Mouse (Mus musculus) frontal cortex, postnatal 14 days (tissue): ENCODE data around the gene Cd209b.

Experiments used
- DNase-seq, 2 experiments: peaks; one replicate each; pipeline ENCODE4 v3.0.0; 2022; ENCODE audit warnings: low spot score in 2 of 2

Gene Cd209b

DNA sequence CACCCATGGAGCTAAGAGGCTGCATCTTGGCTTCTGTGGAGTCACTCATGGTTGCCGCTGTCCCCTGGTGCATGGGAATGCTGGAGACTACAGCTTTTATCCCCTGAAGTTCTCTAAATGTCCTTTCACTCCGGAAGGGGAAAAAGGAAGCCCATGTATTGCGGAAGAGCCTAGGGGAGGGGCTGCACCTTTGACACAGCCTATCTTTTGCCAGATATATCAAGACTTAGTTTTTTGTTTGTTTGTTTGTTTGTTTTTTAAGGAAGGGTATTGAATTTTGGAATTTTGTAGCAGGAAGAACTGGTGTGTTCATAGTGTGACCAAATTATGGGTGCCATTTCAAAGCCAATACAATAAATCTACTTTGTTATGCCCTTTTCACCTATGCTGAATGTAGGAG lies at the start of gene Cd209b:
Cd209b (minus strand) TSS at position 101 of the 400 bp plus-strand sequence.
- no peak for DNase-seq

DNA sequence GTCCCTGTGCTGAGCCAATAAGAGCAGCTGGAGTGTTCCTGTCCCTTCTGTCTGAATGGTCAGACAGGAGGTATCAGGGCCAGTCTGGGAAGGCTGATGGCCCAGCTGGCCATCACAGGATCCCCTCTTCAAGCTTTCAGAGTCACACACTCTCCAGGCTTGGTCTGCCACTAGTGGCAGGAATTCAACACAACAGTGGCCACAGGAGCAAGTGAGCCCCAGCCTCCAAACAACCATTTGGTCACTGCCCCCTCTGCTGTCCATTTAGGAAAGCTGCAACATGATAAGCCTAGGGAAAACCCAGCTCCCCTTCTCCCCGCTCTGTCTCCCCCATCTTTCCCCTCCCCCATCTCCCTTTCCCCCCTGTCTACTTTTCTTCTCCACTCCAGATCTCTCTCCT lies 29.4 kb upstream of the Cd209b start:
- no peak for DNase-seq

DNA sequence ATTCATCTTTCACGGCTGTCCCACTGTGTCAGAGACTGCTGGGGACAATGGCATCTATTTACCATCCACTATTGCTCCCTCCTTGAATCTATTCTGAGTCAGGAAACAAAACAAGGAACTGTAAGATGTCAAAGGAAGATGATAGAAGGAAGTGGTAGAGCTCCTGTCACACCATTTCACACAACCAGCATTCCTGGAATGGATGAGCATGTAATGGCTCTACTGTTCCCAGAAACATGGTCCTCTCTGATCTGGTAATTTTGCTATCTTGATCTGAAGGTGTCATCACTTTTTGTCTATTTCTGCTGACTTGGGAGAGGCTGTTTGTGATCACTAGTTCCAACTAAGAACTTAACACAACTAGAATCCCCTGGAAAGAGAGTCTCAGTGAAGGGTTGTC lies 28.0 kb upstream of the Cd209b start, which contains the start of gene Cd209c:
Cd209c (minus strand) TSS at position 101 of the 400 bp plus-strand sequence.
- no peak for DNase-seq

DNA sequence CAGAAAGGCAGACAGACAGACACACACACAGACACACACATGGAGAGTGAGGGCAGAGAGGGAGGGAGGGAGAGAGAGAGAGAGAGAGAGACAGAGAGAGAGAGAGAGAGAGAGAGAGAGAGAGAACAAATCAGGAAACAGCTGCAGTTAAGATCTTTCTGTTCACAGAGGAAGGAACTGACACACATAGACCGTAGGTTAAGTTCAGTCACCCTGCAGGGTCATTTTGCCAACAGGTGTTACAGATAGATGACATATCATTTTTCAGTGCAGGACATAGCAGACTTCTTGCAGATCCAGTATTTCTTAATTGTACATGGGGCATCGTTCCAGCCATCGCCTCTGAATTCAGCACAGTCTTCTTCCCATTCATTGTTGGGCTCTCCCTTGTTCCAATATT lies 13.4 kb upstream of the Cd209b start:
- DNase-seq: no peak

DNA sequence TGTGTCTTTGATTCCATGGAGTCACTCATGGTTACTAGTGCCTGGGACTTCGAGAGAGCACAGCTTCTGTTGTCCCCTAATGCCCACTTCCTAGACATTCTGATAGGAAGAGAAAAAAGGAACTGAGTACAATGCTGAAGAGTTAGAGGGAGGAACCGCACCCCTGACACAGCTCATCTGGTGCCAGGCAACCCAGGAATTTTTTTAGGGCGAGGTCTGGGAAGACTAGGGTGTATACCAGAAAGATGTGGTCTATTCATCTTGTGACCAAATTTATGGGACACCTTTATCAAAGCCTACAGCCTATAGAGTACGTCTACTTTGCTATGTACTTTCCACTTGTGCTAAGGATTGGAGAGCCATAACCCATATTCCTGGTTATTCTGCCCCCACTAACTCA lies 48.2 kb downstream of the Cd209b start, which contains the start of gene Cd209d:
Cd209d (minus strand) TSS at position 101 of the 400 bp plus-strand sequence.
- DNase-seq: no peak

DNA sequence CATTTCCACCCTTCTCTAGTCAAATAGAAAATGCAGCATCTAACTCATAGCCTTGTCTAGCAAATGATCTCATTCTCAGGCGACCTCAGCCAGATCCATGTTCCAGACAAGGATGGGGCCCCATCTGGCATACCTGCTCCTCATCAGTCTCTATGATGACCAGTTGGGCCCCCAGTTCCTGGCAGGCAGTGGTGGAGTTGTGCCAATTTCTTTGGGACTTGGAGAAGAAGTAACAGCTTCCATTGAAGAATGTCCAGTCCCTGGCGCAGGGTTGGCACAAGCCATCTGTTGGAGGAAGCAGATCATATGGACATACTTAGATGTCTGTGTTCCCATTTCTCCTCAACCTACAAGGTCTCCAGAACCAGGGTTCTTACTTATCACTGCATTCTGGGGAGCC lies 50.5 kb downstream of the Cd209b start:
- DNase-seq: no peak
